Mouse (Mus musculus): ENCODE data around the gene Kctd11. TPM values are rescaled to one million over a fixed set of nuclear protein-coding genes. Genes with fewer than 3 reads are reported as not detected.

Kctd11 gene
- total and polyA plus RNA-seq, 3 experiments = 1.8 to 3.9 (median 2.1) TPM

- Histone ChIP-seq H3K9ac (ENCODE audit: insufficient read depth, low read depth) (no peak within 1 kb of the TSS), H3K4me3 (replicated peaks in 1 of 3; ENCODE audit: low read depth in 2 of 3, low read length in 2 of 3, poor library complexity in 1 of 3) (no peak within 1 kb of the TSS), H3K27ac (ENCODE audit: insufficient read depth, low read depth) (no peak within 1 kb of the TSS), H3K4me2 (ENCODE audit: insufficient read depth, low read depth, poor library complexity, severe bottlenecking) (no peak within 1 kb of the TSS), H3K36me3 (replicated peaks in 1 of 2; ENCODE audit: control insufficient read depth in 1 of 2, insufficient read depth in 1 of 2, low read length in 1 of 2) (no peaks in the 10 kb centered on the region), H3K9me3 (replicated peaks; ENCODE audit: low read length) (no peaks in the 10 kb centered on the region), H3K27me3 (replicated peaks) (peaks cover 5% of the 10 kb centered on the region), H3K79me2 (replicated peaks; ENCODE audit: control insufficient read depth, extremely low read depth, insufficient read depth, poor library complexity, severe bottlenecking) (no peaks in the 10 kb centered on the region), H3K4me1 (ENCODE audit: control insufficient read depth in 1 of 2, insufficient read depth in 2 of 2) (peaks cover 6 to 16% of the 10 kb centered on the region in 2 experiments)
- dilution Hi-C loops (cut with MboI; ENCODE audit: extremely low pct_ligation_motif_present, extremely low pct_unique_long_range_greater_than_20kb, low sequenced_read_pairs) (no loop called here), in situ Hi-C loops (cut with MboI; ENCODE audit: low pct_ligation_motif_present, low pct_unique_long_range_greater_than_20kb, low sequenced_read_pairs) (no loop called here)
- DNase-seq (ENCODE audit: extremely low read depth) = no peak
- TF ChIP-seq ETS1 (conservative IDR thresholded peaks at IDR 0.05; ENCODE audit: low read depth, low read length) (no peak), SIN3A (IDR thresholded peaks at IDR 0.05; ENCODE audit: low read length) (no peak), ELF1 (IDR thresholded peaks at IDR 0.05; ENCODE audit: low read depth, low read length) (no peak), NELFE (IDR thresholded peaks at IDR 0.05; ENCODE audit: low read depth, low read length) (no peak), USF1 (IDR thresholded peaks at IDR 0.05; ENCODE audit: low read depth, low read length) (no peak), USF2 (conservative IDR thresholded peaks at IDR 0.05; ENCODE audit: low read depth, low read length) (no peak), CHD1 (IDR thresholded peaks at IDR 0.05; ENCODE audit: low read depth, low read length) (no peak), IRF4 (IDR thresholded peaks at IDR 0.05; ENCODE audit: low read depth, low read length) (no peak), CHD2 (IDR thresholded peaks at IDR 0.05; ENCODE audit: low read length) (no peak), E2F4 (IDR thresholded peaks at IDR 0.05; ENCODE audit: insufficient replicate concordance, low read depth, low read length) (no peak), ZMIZ1 (IDR thresholded peaks at IDR 0.05; ENCODE audit: low read depth, low read length) (no peak), EP300 (IDR thresholded peaks at IDR 0.05; ENCODE audit: low read length) (no peak), MYC (IDR thresholded peaks at IDR 0.05; ENCODE audit: low read depth, low read length) (no peak), MAFK (IDR thresholded peaks at IDR 0.05; ENCODE audit: insufficient replicate concordance, low read length) (no peak), RCOR1 (conservative IDR thresholded peaks at IDR 0.05; ENCODE audit: low read depth, low read length) (no peak), GABPA (IDR thresholded peaks at IDR 0.05; ENCODE audit: insufficient replicate concordance, low read depth, low read length) (no peak), MEF2A (IDR thresholded peaks at IDR 0.05; ENCODE audit: borderline replicate concordance, low read depth, low read length) (no peak)
These were observed 22.9 kb downstream of the Kctd11 start, which contains the start of gene Tnk1 for GRCm38 (mm10) chr11:69858113-69858998. TSS of gene Tnk1 (minus strand) at chr11:69858730.

GRCm38 (mm10) chr11:69855347-69855746, 25.9 kb downstream of the Kctd11 start:
- DNase-seq (ENCODE audit: extremely low read depth) = peak; percentile 48
- peak; percentile 54 for TF ChIP-seq RAD21 (IDR thresholded peaks at IDR 0.05; ENCODE audit: low read depth, low read length)
- TF ChIP-seq USF2 (conservative IDR thresholded peaks at IDR 0.05; ENCODE audit: low read depth, low read length) = no peak
- no peak for TF ChIP-seq GABPA (IDR thresholded peaks at IDR 0.05; ENCODE audit: insufficient replicate concordance, low read depth, low read length)
- TF ChIP-seq CTCF (conservative IDR thresholded peaks at IDR 0.05 in 1 of 2, IDR thresholded peaks at IDR 0.05 in 1 of 2; ENCODE audit: low read depth in 2 of 2, low read length in 2 of 2) = peak in 1 of 2 experiments; percentile 85; a peak in 2 of 4 replicates
- TF ChIP-seq SMC3 (IDR thresholded peaks at IDR 0.05; ENCODE audit: low read depth, low read length) = peak; percentile 79
- Histone ChIP-seq H3K79me2 (replicated peaks; ENCODE audit: control insufficient read depth, extremely low read depth, insufficient read depth, poor library complexity, severe bottlenecking) (no peaks in the 10 kb centered on the region), H3K4me2 (ENCODE audit: insufficient read depth, low read depth, poor library complexity, severe bottlenecking) (peak overlapping the region; percentile 19), H3K4me1 (ENCODE audit: control insufficient read depth in 1 of 2, insufficient read depth in 2 of 2) (peaks cover 6 to 16% of the 10 kb centered on the region in 2 experiments), H3K27ac (ENCODE audit: insufficient read depth, low read depth) (no peak overlapping the region), H3K36me3 (replicated peaks in 1 of 2; ENCODE audit: control insufficient read depth in 1 of 2, insufficient read depth in 1 of 2, low read length in 1 of 2) (peaks cover 0 to 21% of the 10 kb centered on the region in 2 experiments), H3K4me3 (replicated peaks in 1 of 3; ENCODE audit: low read depth in 2 of 3, low read length in 2 of 3, poor library complexity in 1 of 3) (no peak overlapping the region), H3K9me3 (replicated peaks; ENCODE audit: low read length) (no peaks in the 10 kb centered on the region), H3K9ac (ENCODE audit: insufficient read depth, low read depth) (no peak overlapping the region), H3K27me3 (replicated peaks) (peaks cover 2% of the 10 kb centered on the region)
- dilution Hi-C loops (cut with MboI; ENCODE audit: extremely low pct_ligation_motif_present, extremely low pct_unique_long_range_greater_than_20kb, low sequenced_read_pairs) (no loop called here), in situ Hi-C loops (cut with MboI; ENCODE audit: low pct_ligation_motif_present, low pct_unique_long_range_greater_than_20kb, low sequenced_read_pairs) (no loop called here)
